Mouse (Mus musculus): Measurements from ENCODE around the gene Phldb3. TPM values are rescaled to one million over a fixed set of nuclear protein-coding genes. Genes with fewer than 3 reads are reported as not detected.
A peak's percentile ranks its signal among the peaks of the same experiment; 100 is the strongest.
"Not testable (repeated sequence)": the region's sequence is repeated elsewhere in the genome, so short reads cannot be mapped to it uniquely, and the experiment has no call there.

Phldb3 gene
- total RNA-seq, 2 experiments from 2014 or later: 0.21 TPM; not detected in 1

GRCm38 (mm10) chr7:24594309-24594803 is 16.2 kb upstream of the Phldb3 start:
- no peak for DNase-seq (ENCODE audit: low spot score in 2 of 2)

GRCm38 (mm10) chr7:24595464-24595863 is 15.1 kb upstream of the Phldb3 start:
- DNase-seq (ENCODE audit: low spot score in 2 of 2): no peak

GRCm38 (mm10) chr7:24598121-24598520 is 12.4 kb upstream of the Phldb3 start:
- DNase-seq (ENCODE audit: low spot score in 2 of 2): no peak

GRCm38 (mm10) chr7:24599211-24600067 is 11.1 kb upstream of the Phldb3 start:
- DNase-seq (ENCODE audit: low spot score in 2 of 2): no peak

GRCm38 (mm10) chr7:24600941-24601597 is 9.5 kb upstream of the Phldb3 start:
- DNase-seq (ENCODE audit: low spot score in 2 of 2): peak; percentile 96 to 99

GRCm38 (mm10) chr7:24605561-24605960 is 5.0 kb upstream of the Phldb3 start:
- DNase-seq (ENCODE audit: low spot score in 2 of 2): no peak

GRCm38 (mm10) chr7:24606046-24606445 is 4.5 kb upstream of the Phldb3 start:
- DNase-seq (ENCODE audit: low spot score in 2 of 2): no peak

GRCm38 (mm10) chr7:24608017-24608416 is 2.5 kb upstream of the Phldb3 start:
- DNase-seq (ENCODE audit: low spot score in 2 of 2): no peak

- no peak for DNase-seq (ENCODE audit: low spot score in 2 of 2)
Observed at GRCm38 (mm10) chr7:24608561-24608960, 2.0 kb upstream of the Phldb3 start.

- peak in 1 of 2 experiments; percentile 40 for DNase-seq (ENCODE audit: low spot score in 2 of 2)
Observed at GRCm38 (mm10) chr7:24610879-24611494, 424 bp downstream of the Phldb3 start.

- no peak for DNase-seq (ENCODE audit: low spot score in 2 of 2)
Observed at GRCm38 (mm10) chr7:24611709-24612108, 1.1 kb downstream of the Phldb3 start.

GRCm38 (mm10) chr7:24612308-24612910 is 1.8 kb downstream of the Phldb3 start:
- no peak for DNase-seq (ENCODE audit: low spot score in 2 of 2)

- no peak for DNase-seq (ENCODE audit: low spot score in 2 of 2)
Observed at GRCm38 (mm10) chr7:24614816-24615215, 4.3 kb downstream of the Phldb3 start.

GRCm38 (mm10) chr7:24617763-24618162 is 7.2 kb downstream of the Phldb3 start:
- DNase-seq (ENCODE audit: low spot score in 2 of 2): no peak

- not testable (repeated sequence) for DNase-seq (ENCODE audit: low spot score in 2 of 2)
Observed at GRCm38 (mm10) chr7:24618374-24618773, 7.8 kb downstream of the Phldb3 start.

- no peak for DNase-seq (ENCODE audit: low spot score in 2 of 2)
Observed at GRCm38 (mm10) chr7:24619671-24620397, 9.3 kb downstream of the Phldb3 start.

- no peak for DNase-seq (ENCODE audit: low spot score in 2 of 2)
Observed at GRCm38 (mm10) chr7:24621193-24621592, 10.6 kb downstream of the Phldb3 start.

GRCm38 (mm10) chr7:24622967-24623366 is 12.4 kb downstream of the Phldb3 start:
- DNase-seq (ENCODE audit: low spot score in 2 of 2): no peak

- DNase-seq (ENCODE audit: low spot score in 2 of 2): peak in 1 of 2 experiments; percentile 24
Observed at GRCm38 (mm10) chr7:24628685-24629610, 18.4 kb downstream of the Phldb3 start.

GRCm38 (mm10) chr7:24629672-24630071 is 19.1 kb downstream of the Phldb3 start:
- no peak for DNase-seq (ENCODE audit: low spot score in 2 of 2)

Measured in left cerebral cortex, adult 18-20 months (tissue).